Comparison of ENCODE assay signal across 17 mouse cellular contexts in genomic region chr9:71589771-71590170, GRCm38 (mm10). TPM values are rescaled to one million over a fixed set of nuclear protein-coding genes. Genes with fewer than 3 reads are reported as not detected.
DNase-seq lines count a peak whose midpoint lies in the region; ATAC-seq and TF ChIP-seq lines count a peak whose summit lies in the region.
"Had no signal": no experiment of that assay in that cellular context is flagged by ENCODE, and none has a peak within 500 bp of the region (broad histone marks: within the 10 kb centered on the region; RNA-seq: fewer than 3 reads in every experiment).

No protein-coding gene starts in this region.

- H3K4me2 ChIP-seq in kidney, embryonic 16.5 days (replicated peaks; ENCODE audit: low read depth, low read length) = 0 out of 2 replicates have a peak overlapping the region, but pooled peaks have one; percentile 31
- peak overlapping the region; percentile 73 for H3K4me2 ChIP-seq in heart, postnatal 0 days (ENCODE audit: low read depth, low read length)
- H3K4me2 ChIP-seq in neural tube, embryonic 15.5 days = no peak overlapping the region
- H3K4me2 ChIP-seq: hindbrain, embryonic 13.5 days; limb, embryonic 13.5 days; midbrain, embryonic 13.5 days; neural tube, embryonic 13.5 days had no signal

- no peak for DNase-seq in kidney, adult 11 months
- DNase-seq in B cell, adult 2 months = peak; percentile 16 to 22
- peak in 1 of 2 experiments; percentile 72 for DNase-seq in heart, adult 2 months
- DNase-seq in heart, postnatal 0 days (ENCODE audit: low spot score) = peak; percentile 84
- DNase-seq in urinary bladder, postnatal 10 days (ENCODE audit: low spot score) = no peak
- DNase-seq: cerebellum, adult 2 months; gastrocnemius, postnatal 25 days; lung, postnatal 14 days had no signal

- peaks cover 2% of the 10 kb centered on the region; the same call in 1 of the 2 replicates for H3K79me2 ChIP-seq in heart, adult 2 months (replicated peaks; ENCODE audit: control insufficient read depth, insufficient read depth, low read length)

- peaks cover 7% of the 10 kb centered on the region; the same call in 1 of the 2 replicates for H3K9me3 ChIP-seq in kidney, embryonic 16.5 days (ENCODE audit: low read length)
- no peaks in the 10 kb centered on the region; the same call in 1 of the 2 replicates for H3K9me3 ChIP-seq in heart, postnatal 0 days (replicated peaks; ENCODE audit: control insufficient read depth, low read length)
- H3K9me3 ChIP-seq in neural tube, embryonic 15.5 days (replicated peaks) = no peaks in the 10 kb centered on the region
- H3K9me3 ChIP-seq: midbrain, embryonic 13.5 days had no signal

- H3K27me3 ChIP-seq in kidney, embryonic 16.5 days (ENCODE audit: insufficient read depth, low read length) = no peaks in the 10 kb centered on the region
- no peaks in the 10 kb centered on the region for H3K27me3 ChIP-seq in heart, adult 2 months (ENCODE audit: control insufficient read depth, insufficient read depth, low read length)
- H3K27me3 ChIP-seq in heart, postnatal 0 days (ENCODE audit: control insufficient read depth, insufficient read depth, low read length) = no peaks in the 10 kb centered on the region
- H3K27me3 ChIP-seq in neural tube, embryonic 15.5 days (replicated peaks) = peaks cover 19% of the 10 kb centered on the region
- H3K27me3 ChIP-seq: Patski had no signal

- no peak for ATAC-seq in kidney, embryonic 16.5 days (ENCODE audit: low FRiP score, low TSS enrichment)
- ATAC-seq in heart, postnatal 0 days (ENCODE audit: insufficient read depth, low read depth) = peak; percentile 67
- no peak for ATAC-seq in neural tube, embryonic 15.5 days (ENCODE audit: low FRiP score)
- ATAC-seq: midbrain, embryonic 13.5 days; Patski had no signal

- H3K36me3 ChIP-seq in kidney, embryonic 16.5 days (ENCODE audit: insufficient read depth, low read length) = peaks cover 9% of the 10 kb centered on the region; the same call in 1 of the 2 replicates
- peaks cover 23% of the 10 kb centered on the region for H3K36me3 ChIP-seq in heart, adult 2 months (ENCODE audit: control insufficient read depth, insufficient read depth, low read length)
- peaks cover 30% of the 10 kb centered on the region for H3K36me3 ChIP-seq in heart, postnatal 0 days (replicated peaks; ENCODE audit: control insufficient read depth, insufficient read depth, low read length)
- no peaks in the 10 kb centered on the region for H3K36me3 ChIP-seq in neural tube, embryonic 15.5 days
- H3K36me3 ChIP-seq: hindbrain, embryonic 13.5 days; limb, embryonic 13.5 days; midbrain, embryonic 13.5 days; neural tube, embryonic 13.5 days had no signal

- no peak; the same call in 1 of the 2 replicates for TF ChIP-seq POLR2A in heart, adult 2 months (IDR thresholded peaks at IDR 0.05; ENCODE audit: insufficient read depth, low read depth, low read length)

- H3K27ac ChIP-seq in kidney, embryonic 16.5 days (ENCODE audit: low read length) = no peak overlapping the region
- H3K27ac ChIP-seq in heart, adult 2 months = peak overlapping the region; percentile 95
- H3K27ac ChIP-seq in heart, postnatal 0 days (ENCODE audit: low read depth) = peak overlapping the region; percentile 95
- H3K27ac ChIP-seq in neural tube, embryonic 15.5 days (replicated peaks) = no peak overlapping the region
- H3K27ac ChIP-seq: hindbrain, embryonic 13.5 days; layer of hippocampus, adult 2 months; left cerebral cortex, adult 2 months; limb, embryonic 13.5 days; midbrain, embryonic 13.5 days; neural tube, embryonic 13.5 days had no signal

- no peak for TF ChIP-seq CTCF in heart, adult 2 months (IDR thresholded peaks at IDR 0.05)
- no peak for TF ChIP-seq CTCF in heart, postnatal 0 days (IDR thresholded peaks at IDR 0.05; ENCODE audit: low read depth)

- intact Hi-C loops in heart, adult 2 months (cut with DNase I) = loop anchor here (2.0 kb wide), 3 partner anchors 21 to 33 kb away; no protein-coding TSS in a partner anchor

- TF ChIP-seq EP300 in heart, adult 2 months (IDR thresholded peaks at IDR 0.05; ENCODE audit: insufficient read depth, low read depth, low read length) = peak; percentile 85
- TF ChIP-seq EP300 in heart, postnatal 0 days (IDR thresholded peaks at IDR 0.05; ENCODE audit: low read depth) = peak; percentile 26; the same call in 1 of the 2 replicates

- H3K9ac ChIP-seq in kidney, embryonic 16.5 days (replicated peaks; ENCODE audit: low read length) = no peak overlapping the region; the same call in 1 of the 2 replicates
- peak overlapping the region; percentile 57 for H3K9ac ChIP-seq in heart, adult 2 months (ENCODE audit: low read depth, low read length)
- peak overlapping the region; percentile 85 for H3K9ac ChIP-seq in heart, postnatal 0 days (replicated peaks; ENCODE audit: low read depth, low read length)
- H3K9ac ChIP-seq in neural tube, embryonic 15.5 days (replicated peaks) = no peak overlapping the region
- H3K9ac ChIP-seq: hindbrain, embryonic 13.5 days; limb, embryonic 13.5 days; midbrain, embryonic 13.5 days; neural tube, embryonic 13.5 days had no signal

- WGBS in kidney, embryonic 16.5 days = 52% methylated on average over 7 of the region's 7 CpGs
- WGBS in heart, adult 2 months = 14% methylated on average over 7 of the region's 7 CpGs
- 8% methylated on average over 7 of the region's 7 CpGs for WGBS in heart, postnatal 0 days
- WGBS in neural tube, embryonic 15.5 days = 82% methylated on average over 7 of the region's 7 CpGs

- peaks cover 21% of the 10 kb centered on the region for H3K4me1 ChIP-seq in kidney, embryonic 16.5 days (ENCODE audit: insufficient read depth, low read length)
- peaks cover 21% of the 10 kb centered on the region for H3K4me1 ChIP-seq in heart, adult 2 months (ENCODE audit: control insufficient read depth, insufficient read depth, low read length)
- H3K4me1 ChIP-seq in heart, postnatal 0 days (ENCODE audit: control insufficient read depth, insufficient read depth) = peaks cover 41% of the 10 kb centered on the region
- H3K4me1 ChIP-seq in neural tube, embryonic 15.5 days = peaks cover 13% of the 10 kb centered on the region

- no peak overlapping the region for H3K4me3 ChIP-seq in kidney, embryonic 16.5 days (ENCODE audit: low read length)
- H3K4me3 ChIP-seq in heart, adult 2 months = peak overlapping the region; percentile 43
- H3K4me3 ChIP-seq in heart, postnatal 0 days (ENCODE audit: low read depth, low read length) = peak overlapping the region; percentile 74
- H3K4me3 ChIP-seq in neural tube, embryonic 15.5 days (replicated peaks) = no peak overlapping the region
- H3K4me3 ChIP-seq: hindbrain, embryonic 13.5 days; layer of hippocampus, adult 2 months; left cerebral cortex, adult 2 months; limb, embryonic 13.5 days; midbrain, embryonic 13.5 days; neural tube, embryonic 13.5 days had no signal

RNA-seq across cellular contexts. Expression of gene Myzap, which starts 2.4 kb away (rescaled TPM):
- polyA plus RNA-seq in kidney, embryonic 16.5 days (2015; fragmentation: Nextera tagmentation; extraction: Ambion mirVana) = 17.3 and 19.0 TPM in 2 replicates
- total RNA-seq in heart, adult 2 months (2021) = 100 to 1,000 TPM; 359 to 430 TPM
- polyA plus RNA-seq in heart, adult 2 months (2012; rRNA removed) = 163 and 284 TPM in 2 replicates
- 196 and 240 TPM in 2 replicates for total RNA-seq in heart, postnatal 0 days (2014; rRNA removed; ENCODE audit: low replicate concordance)
- 301 and 341 TPM in 2 replicates for polyA plus RNA-seq in heart, postnatal 0 days (2015; fragmentation: Nextera tagmentation; extraction: Ambion mirVana)
- polyA plus RNA-seq in neural tube, embryonic 15.5 days (2015; fragmentation: Nextera tagmentation; extraction: Ambion mirVana) = 2.5 and 6.8 TPM in 2 replicates

Comparison
In these comparisons a context has a peak if more than half of its experiments do, and no peak if none do; other contexts are left out.
1. H3K27ac ChIP-seq: peak in heart, adult 2 months (single experiment) and heart, postnatal 0 days (single experiment); none in kidney, embryonic 16.5 days (single experiment) and neural tube, embryonic 15.5 days (single experiment).
2. H3K4me3 ChIP-seq: peak in heart, adult 2 months (single experiment) and heart, postnatal 0 days (single experiment); none in kidney, embryonic 16.5 days (single experiment) and neural tube, embryonic 15.5 days (single experiment).
3. H3K9ac ChIP-seq: peak in heart, adult 2 months (single experiment) and heart, postnatal 0 days (single experiment); none in kidney, embryonic 16.5 days (single experiment) and neural tube, embryonic 15.5 days (single experiment).
4. DNase-seq: peak in B cell, adult 2 months (2 of 2) and heart, postnatal 0 days (single experiment); none in kidney, adult 11 months (single experiment) and urinary bladder, postnatal 10 days (single experiment).